Mouse (Mus musculus) cerebellum, adult 8-10 months (tissue): ENCODE data around the gene Olfr275.
"Not testable (repeated sequence)": the region's sequence is repeated elsewhere in the genome, so short reads cannot be mapped to it uniquely, and the experiment has no call there.

Experiments used
- DNase-seq: peaks from one replicate; pipeline ENCODE4 v3.0.0; 2022

Gene Olfr275

GRCm38 (mm10) chr4:52814304-52814703, at the start of gene Olfr275:
TSS of gene Olfr275 (plus strand) at chr4:52814604.
- no peak for DNase-seq

GRCm38 (mm10) chr4:52765612-52766011, 48.8 kb upstream of the Olfr275 start:
- no peak for DNase-seq

GRCm38 (mm10) chr4:52772186-52772585, 42.2 kb upstream of the Olfr275 start:
- no peak for DNase-seq

- no peak for DNase-seq
These were observed 14.4 kb upstream of the Olfr275 start for GRCm38 (mm10) chr4:52800013-52800412.

- DNase-seq = no peak
These were observed 2.5 kb upstream of the Olfr275 start for GRCm38 (mm10) chr4:52811871-52812270.

GRCm38 (mm10) chr4:52821375-52821774, 7.0 kb downstream of the Olfr275 start:
- DNase-seq = no peak

GRCm38 (mm10) chr4:52845411-52845810, 31.0 kb downstream of the Olfr275 start:
- not testable (repeated sequence) for DNase-seq

GRCm38 (mm10) chr4:52849039-52849635, 34.7 kb downstream of the Olfr275 start:
- peak; percentile 3 for DNase-seq

GRCm38 (mm10) chr4:52849672-52850071, 35.3 kb downstream of the Olfr275 start:
- DNase-seq = no peak

GRCm38 (mm10) chr4:52859136-52859535, 44.7 kb downstream of the Olfr275 start, which contains the start of gene Olfr273:
TSS of gene Olfr273 (minus strand) at chr4:52859236.
- DNase-seq = no peak

- DNase-seq = no peak
These were observed 49.8 kb downstream of the Olfr275 start for GRCm38 (mm10) chr4:52864156-52864555.
